Mouse (Mus musculus) embryonic stem cell, embryonic (primary cell): ENCODE measurements around the gene Dqx1.

Experiments
- CTCF ChIA-PET, 4 experiments: fragments of 300-600 bp in 2 of 4; fragments of 350-600 bp in 2 of 4; sonication (Branson Sonifier 250); formaldehyde crosslinking; loops; one replicate each; lab custom pipeline; 2022; ENCODE audit warnings: inconsistent platforms in 2 of 4; lab: Charles Lee
- POLR2A ChIA-PET, 4 experiments: fragments of 300-600 bp in 2 of 4; fragments of 350-600 bp in 2 of 4; sonication (Branson Sonifier 250); formaldehyde crosslinking; loops; one replicate each; lab custom pipeline; 2022; ENCODE audit warnings: antibody characterized with exemption in 4 of 4, inconsistent platforms in 1 of 4; lab: Charles Lee

Dqx1 gene

DNA sequence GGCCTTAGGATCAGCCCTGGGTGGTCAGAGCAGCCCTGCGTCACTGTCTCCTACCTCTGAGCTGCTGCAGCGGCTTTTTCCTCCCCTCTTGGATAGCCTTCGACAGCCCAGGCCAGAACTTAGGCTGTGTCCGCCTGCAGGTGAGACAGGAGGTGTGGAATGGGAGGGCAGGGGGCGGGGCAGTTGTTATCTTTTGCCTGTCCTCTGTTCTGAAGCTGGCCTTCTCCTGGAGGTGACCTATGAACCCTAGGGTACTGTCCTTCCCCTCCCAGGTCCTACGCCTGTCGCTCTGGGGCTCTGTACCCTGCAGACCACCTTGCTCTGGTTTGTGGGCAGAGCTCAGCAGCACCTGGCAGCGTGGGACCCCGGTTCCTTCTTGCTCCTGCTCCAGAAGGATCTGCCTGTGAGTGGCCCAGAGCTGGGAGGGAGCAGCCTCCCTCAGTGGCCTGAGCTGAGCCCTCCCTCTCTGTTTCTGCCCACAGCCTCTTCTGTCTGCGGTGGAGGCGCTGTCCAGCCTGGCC is 45.5 kb downstream of the Dqx1 start:
- POLR2A ChIA-PET, result interaction anchor here in 2 of 4 experiments (0.6 to 3.7 kb wide), 13 partner anchors 16 to 468 kb away, joined by 3 to 30 read pairs (median 5); partner anchors contain the start of genes Lbx2 (in 1 of the 2), Pcgf1 (in 1 of the 2) and Wbp1 (in 1 of the 2)
- CTCF ChIA-PET, result interaction anchor here in 3 of 4 experiments (0.8 to 3.5 kb wide), 7 partner anchors 59 to 176 kb away, joined by 3 to 25 read pairs (median 14); partner anchors contain the start of gene Dctn1 (in 1 of the 3)

GRCm38 (mm10) chr6:83104158-83104557 is 46.5 kb downstream of the Dqx1 start:
- POLR2A ChIA-PET, result interaction anchor here in 3 of 4 experiments (0.7 to 3.7 kb wide), 7 partner anchors 16 to 406 kb away, joined by 3 to 22 read pairs (median 3); partner anchors contain the start of genes Lbx2 (in 1 of the 3) and Wbp1 (in 1 of the 3)

GRCm38 (mm10) chr6:83107566-83108400 is 50.1 kb downstream of the Dqx1 start:
- ChIA-PET POLR2A (interaction anchor here in 3 of 4 experiments (0.7 to 6.6 kb wide), 15 partner anchors 10 to 218 kb away, joined by 3 to 41 read pairs (median 4); partner anchors contain the start of genes Wbp1 (in 2 of the 3), 1700003E16Rik (in 1 of the 3), Mob1a (in 1 of the 3) and Mthfd2 (in 1 of the 3)), CTCF (interaction anchor here (0.5 to 2.6 kb wide), 30 partner anchors 10 to 334 kb away, joined by 3 to 15 read pairs (median 4); partner anchors contain the start of genes Aup1 (in 2 of the 4), Wbp1 (in 2 of the 4), 1700003E16Rik (in 1 of the 4) and Dctn1 (in 1 of the 4))

More at GRCm38 (mm10) chr6:83104158-83104557, 46.5 kb downstream of the Dqx1 start:
- CTCF ChIA-PET, result interaction anchor here in 3 of 4 experiments (0.6 to 3.5 kb wide), 3 partner anchors 23 to 161 kb away, joined by 3 to 22 read pairs (median 6); partner anchors contain the start of gene Aup1 (in 1 of the 3)

GRCm38 (mm10) chr6:83108762-83109668 is 51.4 kb downstream of the Dqx1 start, which contains the start of gene Mrpl53:
Gene Mrpl53 (plus strand): TSS chr6:83109040.
- CTCF ChIA-PET, result interaction anchor here in 3 of 4 experiments (0.6 to 1.6 kb wide), 5 partner anchors 18 to 781 kb away, joined by 3 to 12 read pairs (median 5); no protein-coding TSS in a partner anchor
- POLR2A ChIA-PET, result interaction anchor here (0.5 to 6.6 kb wide), 19 partner anchors 7 to 636 kb away, joined by 3 to 41 read pairs (median 3); partner anchors contain the start of genes Wbp1 (in 3 of the 4), 1700003E16Rik (in 1 of the 4), Ccdc142 (in 1 of the 4) and Dqx1 (in 1 of the 4)

GRCm38 (mm10) chr6:83111510-83112136 is 54.0 kb downstream of the Dqx1 start:
- ChIA-PET CTCF (interaction anchor here in 1 of 4 experiments (0.7 kb wide), 1 partner anchor 160 kb away, joined by 5 read pairs; no protein-coding TSS in a partner anchor), POLR2A (interaction anchor here in 3 of 4 experiments (0.7 to 4.0 kb wide), 8 partner anchors 9 to 15 kb away, joined by 3 to 16 read pairs (median 4); partner anchors contain the start of genes Ccdc142 (in 2 of the 3), Gm42688 (in 2 of the 3), Ino80b (in 1 of the 3) and Wbp1 (in 1 of the 3))

- CTCF ChIA-PET, result interaction anchor here in 1 of 4 experiments (0.6 to 0.7 kb wide), 2 partner anchors 12 to 55 kb away, joined by 3 to 4 read pairs; no protein-coding TSS in a partner anchor
- POLR2A ChIA-PET, result interaction anchor here in 3 of 4 experiments (0.6 to 6.4 kb wide), 13 partner anchors 7 to 197 kb away, joined by 3 to 41 read pairs (median 3); partner anchors contain the start of genes Ccdc142 (in 1 of the 3), Gm42688 (in 1 of the 3) and Mrpl53 (in 1 of the 3)
Observed at GRCm38 (mm10) chr6:83115011-83115671, 57.5 kb downstream of the Dqx1 start, which contains the start of gene Mogs. Gene Mogs (plus strand): TSS chr6:83115496.

GRCm38 (mm10) chr6:83115682-83116372 is 58.2 kb downstream of the Dqx1 start:
- CTCF ChIA-PET, result interaction anchor here in 1 of 4 experiments (0.7 kb wide), 1 partner anchor 54 kb away, joined by 3 read pairs; no protein-coding TSS in a partner anchor
- POLR2A ChIA-PET, result interaction anchor here in 1 of 4 experiments (0.8 to 6.4 kb wide), 4 partner anchors 7 to 61 kb away, joined by 3 to 41 read pairs (median 3); partner anchors contain the start of genes Aup1, Htra2 and Mrpl53

GRCm38 (mm10) chr6:83116373-83117164 is 58.9 kb downstream of the Dqx1 start:
- ChIA-PET POLR2A (interaction anchor here in 3 of 4 experiments (0.8 to 8.8 kb wide), 9 partner anchors 8 to 62 kb away, joined by 3 to 75 read pairs (median 3); partner anchors contain the start of genes 1700003E16Rik (in 1 of the 3), Aup1 (in 1 of the 3), Htra2 (in 1 of the 3) and Mrpl53 (in 1 of the 3)), CTCF (interaction anchor here in 1 of 4 experiments (1.1 kb wide), 1 partner anchor 15 kb away, joined by 3 read pairs; the partner anchor contains the start of genes Ccdc142 and Gm42688)
